Mouse (Mus musculus): ENCODE measurements around the gene Pou6f1. TPM values are rescaled to one million over a fixed set of nuclear protein-coding genes. Genes with fewer than 3 reads are reported as not detected.

The Pou6f1 gene
- polyA plus RNA-seq, 1 experiment = 9.6 TPM

DNA sequence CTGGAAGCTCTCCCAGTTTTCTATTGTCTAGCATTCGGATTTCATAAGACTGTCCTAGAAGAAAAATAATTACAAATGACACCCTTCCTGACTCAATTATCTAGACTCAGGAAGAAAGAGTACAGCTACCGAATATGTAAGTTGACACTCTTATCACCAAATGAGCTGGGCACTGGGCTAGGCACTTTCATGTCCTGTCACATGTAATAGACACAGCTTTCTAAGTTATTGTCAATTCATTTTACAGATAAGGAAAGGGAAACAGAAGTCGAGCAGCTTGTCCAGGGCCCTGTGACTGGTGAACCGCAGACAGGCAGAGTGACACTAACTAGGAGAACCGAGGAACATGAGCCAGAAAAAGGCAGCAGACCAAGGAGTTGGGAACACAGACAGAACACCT lies 71.9 kb downstream of the Pou6f1 start:
- no peaks in the 10 kb centered on the region for H3K4me1 ChIP-seq (ENCODE audit: control insufficient read depth, insufficient read depth, insufficient read length, low read length)
- no peak overlapping the region for H3K27ac ChIP-seq (replicated peaks; ENCODE audit: low read depth, low read length)
- H3K4me3 ChIP-seq (ENCODE audit: insufficient read depth, low read depth, low read length) = no peak overlapping the region

DNA sequence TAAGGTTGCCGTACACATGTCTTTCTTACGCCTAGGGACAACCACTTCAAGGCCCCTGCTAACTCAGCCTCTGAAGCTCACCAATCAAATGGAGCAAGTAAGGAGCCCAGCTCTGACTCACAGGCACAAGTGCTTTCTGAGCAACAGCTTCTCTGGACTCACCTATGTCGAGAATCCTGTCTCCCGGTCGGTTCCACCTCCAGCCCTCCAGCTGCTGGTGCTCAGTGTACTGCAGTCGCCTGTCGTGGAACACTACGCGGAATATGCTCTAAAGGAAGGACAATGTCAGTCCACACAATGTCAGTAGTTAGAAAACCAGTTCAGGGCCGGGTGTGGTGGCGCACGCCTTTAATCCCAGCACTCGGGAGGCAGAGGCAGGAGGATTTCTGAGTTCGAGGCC lies 74.4 kb downstream of the Pou6f1 start:
- Histone ChIP-seq H3K4me1 (ENCODE audit: control insufficient read depth, insufficient read depth, insufficient read length, low read length) (no peaks in the 10 kb centered on the region), H3K4me3 (ENCODE audit: insufficient read depth, low read depth, low read length) (no peak overlapping the region), H3K27ac (replicated peaks; ENCODE audit: low read depth, low read length) (no peak overlapping the region)

Other genes starting within 250 kb of the Pou6f1 start
- not detected in 2 replicates for gene Methig1, start 246.8 kb downstream of the Pou6f1 start, polyA plus RNA-seq (2012; ENCODE audit: insufficient read depth, insufficient read length, missing spikeins)
- gene Mettl7a2, start 246.8 kb downstream of the Pou6f1 start, polyA plus RNA-seq (2012; ENCODE audit: insufficient read depth, insufficient read length, missing spikeins) = not detected in 2 replicates
- not detected in 2 replicates for gene Higd1c, start 235.4 kb downstream of the Pou6f1 start, polyA plus RNA-seq (2012; ENCODE audit: insufficient read depth, insufficient read length, missing spikeins)
- gene Gm5475, start 177.8 kb downstream of the Pou6f1 start, polyA plus RNA-seq (2012; ENCODE audit: insufficient read depth, insufficient read length, missing spikeins) = not detected in 2 replicates
- 14.2 and 24.7 TPM in 2 replicates for gene Slc11a2, start 174.9 kb downstream of the Pou6f1 start, polyA plus RNA-seq (2012; ENCODE audit: insufficient read depth, insufficient read length, missing spikeins)
- gene Letmd1, start 131.0 kb downstream of the Pou6f1 start, polyA plus RNA-seq (2012; ENCODE audit: insufficient read depth, insufficient read length, missing spikeins) = 589 and 634 TPM in 2 replicates
- gene Csrnp2, start 104.5 kb downstream of the Pou6f1 start, polyA plus RNA-seq (2012; ENCODE audit: insufficient read depth, insufficient read length, missing spikeins) = 1.5 and 1.7 TPM in 2 replicates
- 7.2 and 11.7 TPM in 2 replicates for gene Tfcp2, start 48.0 kb downstream of the Pou6f1 start, polyA plus RNA-seq (2012; ENCODE audit: insufficient read depth, insufficient read length, missing spikeins)
- gene Dazap2, start 15.4 kb upstream of the Pou6f1 start, polyA plus RNA-seq (2012; ENCODE audit: insufficient read depth, insufficient read length, missing spikeins) = 128 and 130 TPM in 2 replicates
- gene Smagp, start 37.0 kb upstream of the Pou6f1 start, polyA plus RNA-seq (2012; ENCODE audit: insufficient read depth, insufficient read length, missing spikeins) = 25.6 and 29.4 TPM in 2 replicates
- gene Bin2, start 69.6 kb upstream of the Pou6f1 start, polyA plus RNA-seq (2012; ENCODE audit: insufficient read depth, insufficient read length, missing spikeins) = 0.79 and 1.4 TPM in 2 replicates
- 19.3 and 22.2 TPM in 2 replicates for gene Cela1, start 87.9 kb upstream of the Pou6f1 start, polyA plus RNA-seq (2012; ENCODE audit: insufficient read depth, insufficient read length, missing spikeins)
- gene Galnt6, start 129.4 kb upstream of the Pou6f1 start, polyA plus RNA-seq (2012; ENCODE audit: insufficient read depth, insufficient read length, missing spikeins) = not detected in 2 replicates
- 0.91 and 3.2 TPM in 2 replicates for gene Slc4a8, start 161.8 kb upstream of the Pou6f1 start, polyA plus RNA-seq (2012; ENCODE audit: insufficient read depth, insufficient read length, missing spikeins)